Mouse (Mus musculus) erythroblast, embryonic 14.5 days (primary cell): ENCODE measurements around the gene Vmn1r7. TPM values are rescaled to one million over a fixed set of nuclear protein-coding genes. Genes with fewer than 3 reads are reported as not detected.
"Not testable (repeated sequence)": the region's sequence is repeated elsewhere in the genome, so short reads cannot be mapped to it uniquely, and the experiment has no call there.

ENCODE experiments used
- H3K27me3 ChIP-seq: 2 replicates; pipeline ENCODE4 v1.6.1; 2012; ENCODE audit warnings: inconsistent platforms; ENCODE audit not compliant: control insufficient read depth
- H3K36me3 ChIP-seq: 2 replicates; pipeline ENCODE4 v1.6.1; 2012; ENCODE audit warnings: mild to moderate bottlenecking, inconsistent platforms; ENCODE audit not compliant: control insufficient read depth
- H3K4me1 ChIP-seq: 2 replicates; pipeline ENCODE4 v1.6.1; 2012; ENCODE audit warnings: inconsistent platforms; ENCODE audit not compliant: control insufficient read depth
- H3K4me3 ChIP-seq: replicated peaks from 2 replicates; pipeline ENCODE3; 2012; ENCODE audit warnings: moderate library complexity, mild to moderate bottlenecking, inconsistent platforms
- H3K9me3 ChIP-seq: 2 replicates; pipeline ENCODE4 v1.6.1; 2012; ENCODE audit warnings: low read length, inconsistent platforms, mixed read lengths; ENCODE audit not compliant: control insufficient read depth
- GATA1 ChIP-seq: IDR thresholded peaks from 2 replicates; pipeline ENCODE4 v1.6.1; 2012; ENCODE audit warnings: low read length, inconsistent platforms, mixed read lengths
- TAL1 ChIP-seq: IDR thresholded peaks from 3 replicates; pipeline ENCODE4 v1.6.1; 2012; ENCODE audit warnings: low read length, inconsistent platforms, mixed read lengths
- polyA plus RNA-seq: library from polyadenylated mRNA; stranded (reverse); fragments of >175 nt; gene quantifications from 2 replicates; pipeline ENCODE4 v1.2.3, GENCODE M21; 2012

The Vmn1r7 gene
- polyA plus RNA-seq, result not detected in 2 replicates

GRCm38 (mm10) chr6:57025224-57025623 is at the start of gene Vmn1r7:
Gene Vmn1r7, minus strand, starts transcription at chr6:57025324.
- not testable (repeated sequence) for H3K27me3 ChIP-seq

GRCm38 (mm10) chr6:57066487-57066886 is 41.4 kb upstream of the Vmn1r7 start, which contains the start of gene Vmn1r9:
Gene Vmn1r9, plus strand, starts transcription at chr6:57066787.
- no peaks in the 10 kb centered on the region for H3K4me1 ChIP-seq
- H3K9me3 ChIP-seq, result no peaks in the 10 kb centered on the region
- no peak within 1 kb of the TSS for H3K4me3 ChIP-seq
- TF ChIP-seq TAL1, result no peak
- TF ChIP-seq GATA1, result no peak
- H3K27me3 ChIP-seq, result no peaks in the 10 kb centered on the region
- no peaks in the 10 kb centered on the region for H3K36me3 ChIP-seq

More at GRCm38 (mm10) chr6:57025224-57025623, at the start of gene Vmn1r7:
- H3K4me3 ChIP-seq, H3K9me3 ChIP-seq, H3K4me1 ChIP-seq, H3K36me3 ChIP-seq: not testable (repeated sequence)

- no peaks in the 10 kb centered on the region for H3K27me3 ChIP-seq
- H3K4me3 ChIP-seq, result no peak overlapping the region
- no peaks in the 10 kb centered on the region for H3K36me3 ChIP-seq
- no peaks in the 10 kb centered on the region for H3K9me3 ChIP-seq
- no peak for TF ChIP-seq TAL1
- TF ChIP-seq GATA1, result no peak
- H3K4me1 ChIP-seq, result no peaks in the 10 kb centered on the region
Observed at GRCm38 (mm10) chr6:57063730-57064129, 38.6 kb upstream of the Vmn1r7 start.

DNA sequence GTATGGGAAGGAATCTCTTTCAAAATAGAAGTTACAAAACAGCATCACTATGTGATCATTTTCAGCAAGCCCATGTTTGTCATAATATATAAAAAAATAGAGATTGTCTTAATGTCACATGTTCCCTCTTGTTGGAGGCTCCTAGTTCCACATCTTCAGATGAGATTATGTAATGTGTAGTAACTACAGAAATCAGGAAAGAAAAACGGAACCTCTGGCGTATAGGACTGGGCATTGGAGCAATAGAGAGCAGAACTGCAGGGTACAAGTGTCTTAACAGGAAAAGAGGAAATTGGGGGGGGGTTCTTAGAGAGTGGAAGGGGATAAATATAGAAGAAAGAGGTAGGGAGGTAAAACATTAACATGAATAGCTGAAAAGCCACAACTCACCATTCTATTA is 9.6 kb upstream of the Vmn1r7 start:
- TF ChIP-seq GATA1 (no peak), TAL1 (no peak)
- H3K9me3 ChIP-seq, result no peaks in the 10 kb centered on the region
- H3K27me3 ChIP-seq, result no peaks in the 10 kb centered on the region

GRCm38 (mm10) chr6:57031984-57032383 is 6.9 kb upstream of the Vmn1r7 start, which contains the start of gene Vmn1r8:
Gene Vmn1r8, plus strand, starts transcription at chr6:57032284.
- Histone ChIP-seq H3K36me3 (no peaks in the 10 kb centered on the region), H3K27me3 (no peaks in the 10 kb centered on the region), H3K4me3 (no peak within 1 kb of the TSS), H3K9me3 (no peaks in the 10 kb centered on the region), H3K4me1 (no peaks in the 10 kb centered on the region)
- TF ChIP-seq GATA1 (no peak), TAL1 (no peak)

More for the DNA sequence above, 9.6 kb upstream of the Vmn1r7 start:
- Histone ChIP-seq H3K4me1 (no peaks in the 10 kb centered on the region), H3K4me3 (no peak overlapping the region), H3K36me3 (no peaks in the 10 kb centered on the region)

- Histone ChIP-seq H3K36me3 (no peaks in the 10 kb centered on the region), H3K27me3 (no peaks in the 10 kb centered on the region), H3K4me1 (no peaks in the 10 kb centered on the region), H3K4me3 (no peak within 1 kb of the TSS), H3K9me3 (no peaks in the 10 kb centered on the region)
- TF ChIP-seq TAL1 (no peak), GATA1 (no peak)
Observed at GRCm38 (mm10) chr6:56996943-56997342, 28.2 kb downstream of the Vmn1r7 start, which contains the start of gene Vmn1r6. Gene Vmn1r6, plus strand, starts transcription at chr6:56997243.

Other genes starting within 250 kb of the Vmn1r7 start
- 0.36 and 0.48 TPM in 2 replicates for gene Kbtbd2, start 227.5 kb downstream of the Vmn1r7 start, polyA plus RNA-seq
- 0.04 and 0.05 TPM in 2 replicates for gene Fkbp9, start 193.3 kb downstream of the Vmn1r7 start, polyA plus RNA-seq
- 21.3 and 22.9 TPM in 2 replicates for gene Nt5c3, start 101.4 kb downstream of the Vmn1r7 start, polyA plus RNA-seq
- gene Vmn1r4, start 101.3 kb downstream of the Vmn1r7 start, polyA plus RNA-seq, result 0.02 TPM in 1 of 2 replicates, not detected in the other
- not detected in 2 replicates for gene Vmn1r5, start 55.1 kb downstream of the Vmn1r7 start, polyA plus RNA-seq
- gene Vmn1r6, start 28.1 kb downstream of the Vmn1r7 start, polyA plus RNA-seq, result 0.01 TPM in 1 of 2 replicates, not detected in the other
- gene Vmn1r8, start 7.0 kb upstream of the Vmn1r7 start, polyA plus RNA-seq, result not detected in 2 replicates
- not detected in 2 replicates for gene Vmn1r9, start 41.5 kb upstream of the Vmn1r7 start, polyA plus RNA-seq
- not detected in 2 replicates for gene Vmn1r10, start 84.1 kb upstream of the Vmn1r7 start, polyA plus RNA-seq
- gene Vmn1r11, start 108.1 kb upstream of the Vmn1r7 start, polyA plus RNA-seq, result not detected in 2 replicates
- under 0.01 TPM in 1 of 2 replicates, not detected in the other for gene Vmn1r12, start 131.6 kb upstream of the Vmn1r7 start, polyA plus RNA-seq
- 0.01 TPM in 1 of 2 replicates, not detected in the other for gene Vmn1r13, start 178.0 kb upstream of the Vmn1r7 start, polyA plus RNA-seq
- not detected in 2 replicates for gene Vmn1r14, start 206.4 kb upstream of the Vmn1r7 start, polyA plus RNA-seq
- gene Vmn1r15, start 232.6 kb upstream of the Vmn1r7 start, polyA plus RNA-seq, result not detected in 2 replicates